Mouse (Mus musculus) CD4-positive, CD25-positive, alpha-beta regulatory T cell (primary cell): ENCODE data around the gene Tnpo2. TPM values are rescaled to one million over a fixed set of nuclear protein-coding genes. Genes with fewer than 3 reads are reported as not detected.

ENCODE experiments used
- polyA plus RNA-seq: library from polyadenylated mRNA; unstranded; fragments of 100-300 nt; shearing (Covaris generic); gene quantifications from one replicate; pipeline ENCODE4 v1.2.1, GENCODE M21; 2017

The Tnpo2 gene
- polyA plus RNA-seq: 34.3 TPM

GRCm38 (mm10) chr8:85036718-85037365 is at the start of gene Tnpo2:
TSS of gene Tnpo2 (plus strand) at chr8:85036915.

DNA sequence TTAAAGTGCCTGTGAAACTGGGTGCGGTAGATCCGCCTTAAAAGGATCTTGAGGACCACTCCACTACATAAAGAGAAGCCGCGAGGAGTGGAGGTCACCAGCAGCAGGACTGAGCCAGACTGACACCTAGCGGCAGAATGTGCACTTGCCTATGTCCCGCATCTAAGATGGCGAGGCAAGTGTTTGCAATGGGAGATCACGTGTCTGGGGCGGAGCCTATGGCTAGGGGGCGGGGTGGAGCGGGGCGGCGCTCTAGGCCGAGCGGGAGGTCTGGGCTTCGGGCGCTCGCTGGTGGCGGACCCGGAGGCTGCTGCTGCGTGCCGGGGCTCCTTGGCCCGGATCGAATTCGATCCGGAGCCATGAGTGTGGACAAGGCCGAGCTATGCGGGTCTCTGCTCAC is 46.4 kb upstream of the Tnpo2 start, which contains the start of gene Hook2:
Hook2 (plus strand) TSS at position 255 of the 400 bp plus-strand sequence.

DNA sequence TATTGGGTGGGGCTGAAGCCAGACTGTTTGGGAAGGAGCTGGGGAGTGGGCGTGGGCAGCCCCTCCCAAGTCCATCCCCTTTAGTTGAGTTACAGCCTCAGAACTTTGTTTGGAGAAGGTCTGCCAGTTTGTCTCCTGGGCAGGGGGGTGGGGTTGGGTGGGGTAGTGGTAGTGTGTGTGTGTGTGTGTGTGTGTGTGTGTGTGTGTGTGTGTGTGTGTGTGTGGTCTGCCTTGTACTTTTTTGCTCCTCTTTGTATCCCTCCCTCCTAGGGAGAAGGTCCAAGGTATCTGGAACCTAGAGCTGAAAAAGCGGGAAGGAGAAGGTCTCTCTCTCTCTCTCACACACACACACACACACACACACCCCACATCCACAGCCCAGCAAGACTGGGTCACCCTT is 22.3 kb upstream of the Tnpo2 start, which contains the start of gene Best2:
Best2 (minus strand) TSS at position 101 of the 400 bp plus-strand sequence.

GRCm38 (mm10) chr8:85025098-85025932 is 11.4 kb upstream of the Tnpo2 start, which contains the start of gene Asna1:
TSS of gene Asna1 (minus strand) at chr8:85025281.

GRCm38 (mm10) chr8:85026670-85027515 is 9.8 kb upstream of the Tnpo2 start, which contains the start of gene Trir:
TSS of gene Trir (plus strand) at chr8:85026823.

DNA sequence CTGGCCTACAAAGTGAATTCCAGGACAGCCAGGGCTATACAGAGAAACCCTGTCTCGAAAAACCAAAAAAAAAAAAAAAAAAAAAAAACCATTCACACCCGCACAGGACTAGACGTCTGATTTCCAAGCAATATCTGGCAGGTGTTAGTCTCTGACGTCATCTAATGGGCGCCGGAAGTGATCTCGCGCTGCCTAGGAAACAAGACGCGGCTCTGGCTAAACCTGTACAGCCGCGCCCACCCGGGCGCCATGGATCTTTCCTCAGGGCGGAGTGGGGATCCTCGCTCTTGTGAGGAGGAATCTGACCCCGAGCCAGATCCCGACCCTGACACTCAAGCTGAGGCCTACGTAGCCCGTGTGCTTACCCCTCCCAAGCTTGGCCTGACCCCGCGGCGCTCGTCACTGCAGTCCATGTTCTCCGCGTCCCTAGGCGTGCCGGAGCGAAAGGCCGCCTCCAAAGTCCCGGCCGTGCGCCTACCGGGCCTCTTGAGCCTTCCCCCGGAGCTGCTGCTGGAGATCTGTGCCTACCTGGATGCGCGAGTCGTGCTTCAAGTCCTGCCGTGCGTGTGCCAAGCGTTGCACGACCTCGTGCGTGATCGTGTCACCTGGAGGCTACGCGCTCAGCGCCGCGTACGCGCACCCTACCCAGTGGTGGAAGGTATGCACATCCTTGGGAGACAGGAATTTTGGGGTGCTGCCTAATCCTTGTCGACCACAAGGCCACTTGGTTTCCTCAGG is 23.3 kb downstream of the Tnpo2 start, which contains the start of gene Fbxw9:
Fbxw9 (plus strand) TSS at position 177 of the 738 bp plus-strand sequence.

GRCm38 (mm10) chr8:85067982-85068381 is 31.3 kb downstream of the Tnpo2 start, which contains the start of gene Gm5741:
TSS of gene Gm5741 (minus strand) at chr8:85067982.

GRCm38 (mm10) chr8:85071514-85072281 is 35.0 kb downstream of the Tnpo2 start, which contains the start of gene Dhps:
TSS of gene Dhps (plus strand) at chr8:85071757.

GRCm38 (mm10) chr8:85080532-85081215 is 44.0 kb downstream of the Tnpo2 start, which contains the start of gene Wdr83os:
TSS of gene Wdr83os (plus strand) at chr8:85080740.

DNA sequence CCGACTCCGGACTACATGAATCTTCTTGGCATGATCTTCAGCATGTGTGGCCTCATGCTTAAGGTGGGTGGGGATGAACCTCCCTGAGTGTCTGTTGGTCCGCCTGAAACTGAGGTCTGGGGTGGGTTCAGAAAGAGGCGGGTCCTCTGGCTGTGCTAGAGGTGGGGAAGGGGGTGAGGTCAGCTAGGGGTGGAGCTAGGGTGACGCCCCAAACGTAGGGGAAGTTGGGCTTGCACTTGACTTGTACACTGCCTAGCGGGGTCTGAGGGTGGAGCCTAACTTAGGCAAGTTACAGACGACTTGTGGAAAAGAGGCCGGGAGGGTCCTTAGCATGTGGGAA is 44.5 kb downstream of the Tnpo2 start, which contains the start of gene Wdr83:
Wdr83 (minus strand) TSS at position 91 of the 340 bp plus-strand sequence.

DNA sequence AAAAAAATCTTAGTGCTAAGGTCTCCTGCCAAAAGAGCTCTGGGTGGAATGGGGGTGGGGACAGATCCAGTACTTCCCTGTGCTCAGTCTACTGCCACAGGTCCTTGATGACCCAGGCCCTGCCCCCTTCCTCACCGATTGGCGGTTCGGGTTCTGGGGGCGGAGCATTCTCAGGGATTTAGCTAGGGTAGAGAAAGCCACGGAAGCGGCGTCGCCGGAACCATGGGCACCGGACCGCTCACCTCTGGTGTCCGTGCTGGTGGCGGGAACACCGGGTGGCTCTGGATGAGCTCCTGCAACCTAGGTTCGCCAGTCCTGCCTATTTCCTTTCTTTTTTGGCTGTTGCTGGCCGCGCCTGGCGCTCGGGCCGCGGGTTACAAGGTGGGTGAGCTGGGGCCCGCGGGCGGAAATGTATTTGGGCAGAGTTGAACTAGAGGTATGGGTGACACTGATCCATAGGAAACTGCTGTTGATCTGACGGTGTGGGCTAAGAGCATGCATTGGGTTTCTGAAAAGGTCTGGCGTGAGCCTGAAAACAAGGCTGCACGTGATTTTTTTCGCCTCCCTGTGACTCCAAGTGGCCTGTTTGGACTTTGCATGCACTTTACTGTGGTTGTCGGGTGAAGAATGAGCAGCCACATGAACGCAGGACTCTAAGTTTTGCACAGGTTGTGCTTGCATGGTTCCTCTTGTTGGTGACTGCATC is 46.5 kb downstream of the Tnpo2 start, which contains the start of gene Man2b1:
Man2b1 (plus strand) TSS at position 163 of the 706 bp plus-strand sequence.

Other genes with a start within 250 kb of the Tnpo2 start
- 12.6 TPM for gene Nfix, start 236.6 kb upstream of the Tnpo2 start, polyA plus RNA-seq
- gene Dand5, start 214.1 kb upstream of the Tnpo2 start, polyA plus RNA-seq: 6.6 TPM
- 33.5 TPM for gene Gadd45gip1, start 205.4 kb upstream of the Tnpo2 start, polyA plus RNA-seq
- gene Rad23a, start 196.2 kb upstream of the Tnpo2 start, polyA plus RNA-seq: 212 TPM
- gene Calr, start 190.0 kb upstream of the Tnpo2 start, polyA plus RNA-seq: 491 TPM
- 102 TPM for gene Farsa, start 179.9 kb upstream of the Tnpo2 start, polyA plus RNA-seq
- 4.5 TPM for gene Syce2, start 164.8 kb upstream of the Tnpo2 start, polyA plus RNA-seq
- gene Gcdh, start 143.0 kb upstream of the Tnpo2 start, polyA plus RNA-seq: 39.3 TPM
- 0.16 TPM for gene Klf1, start 135.0 kb upstream of the Tnpo2 start, polyA plus RNA-seq
- gene Dnase2a, start 128.4 kb upstream of the Tnpo2 start, polyA plus RNA-seq: 14.6 TPM
- gene Mast1, start 99.6 kb upstream of the Tnpo2 start, polyA plus RNA-seq: 1.2 TPM
- 0.19 TPM for gene Rtbdn, start 89.9 kb upstream of the Tnpo2 start, polyA plus RNA-seq
- not detected for gene Gm49661, start 67.5 kb upstream of the Tnpo2 start, polyA plus RNA-seq
- 181 TPM for gene Prdx2, start 67.3 kb upstream of the Tnpo2 start, polyA plus RNA-seq
- gene Rnaseh2a, start 67.1 kb upstream of the Tnpo2 start, polyA plus RNA-seq: 99.4 TPM
- gene Junb, start 58.2 kb upstream of the Tnpo2 start, polyA plus RNA-seq: 673 TPM
- 10.7 TPM for gene Hook2, start 46.3 kb upstream of the Tnpo2 start, polyA plus RNA-seq
- gene Best2, start 22.4 kb upstream of the Tnpo2 start, polyA plus RNA-seq: not detected
- gene Asna1, start 11.6 kb upstream of the Tnpo2 start, polyA plus RNA-seq: 52.2 TPM
- gene Trir, start 10.1 kb upstream of the Tnpo2 start, polyA plus RNA-seq: 206 TPM
- gene Fbxw9, start 23.1 kb downstream of the Tnpo2 start, polyA plus RNA-seq: 6.5 TPM
- 0.81 TPM for gene Gm5741, start 31.1 kb downstream of the Tnpo2 start, polyA plus RNA-seq
- gene Dhps, start 34.8 kb downstream of the Tnpo2 start, polyA plus RNA-seq: 92.5 TPM
- 173 TPM for gene Wdr83os, start 43.8 kb downstream of the Tnpo2 start, polyA plus RNA-seq
- gene Wdr83, start 44.4 kb downstream of the Tnpo2 start, polyA plus RNA-seq: 42.2 TPM
- 124 TPM for gene Man2b1, start 46.4 kb downstream of the Tnpo2 start, polyA plus RNA-seq
- gene Zfp791, start 86.2 kb downstream of the Tnpo2 start, polyA plus RNA-seq: not detected
- 0.13 TPM for gene Cks1brt, start 115.0 kb downstream of the Tnpo2 start, polyA plus RNA-seq
- not detected for gene Olfr371, start 189.1 kb downstream of the Tnpo2 start, polyA plus RNA-seq